Mouse (Mus musculus) small intestine, adult 2 months (tissue): Measurements from ENCODE around the gene Prkg1.

Experiments used
- CTCF ChIP-seq: fragments of 200-500 bp; IDR thresholded peaks from 2 replicates; pipeline ENCODE4 v1.5.1; 2012; ENCODE audit warnings: low read depth, mild to moderate bottlenecking, control low read depth, inconsistent platforms, low read length, moderate library complexity, mixed read lengths; ENCODE audit not compliant: insufficient replicate concordance, insufficient read length; ENCODE audit errors: extremely low read depth
- POLR2A ChIP-seq: fragments of 200-500 bp; IDR thresholded peaks from 2 replicates; pipeline ENCODE4 v1.6.1; 2012; ENCODE audit warnings: low read depth, mild to moderate bottlenecking, control low read depth, inconsistent platforms, low read length, moderate library complexity

GRCm38 (mm10) chr19:30806265-30806664 is 958.6 kb downstream of the Prkg1 start:
- TF ChIP-seq CTCF, result no peak
- no peak for TF ChIP-seq POLR2A
